ENCODE assay signal across 8 mouse cellular contexts in the genomic region with DNA sequence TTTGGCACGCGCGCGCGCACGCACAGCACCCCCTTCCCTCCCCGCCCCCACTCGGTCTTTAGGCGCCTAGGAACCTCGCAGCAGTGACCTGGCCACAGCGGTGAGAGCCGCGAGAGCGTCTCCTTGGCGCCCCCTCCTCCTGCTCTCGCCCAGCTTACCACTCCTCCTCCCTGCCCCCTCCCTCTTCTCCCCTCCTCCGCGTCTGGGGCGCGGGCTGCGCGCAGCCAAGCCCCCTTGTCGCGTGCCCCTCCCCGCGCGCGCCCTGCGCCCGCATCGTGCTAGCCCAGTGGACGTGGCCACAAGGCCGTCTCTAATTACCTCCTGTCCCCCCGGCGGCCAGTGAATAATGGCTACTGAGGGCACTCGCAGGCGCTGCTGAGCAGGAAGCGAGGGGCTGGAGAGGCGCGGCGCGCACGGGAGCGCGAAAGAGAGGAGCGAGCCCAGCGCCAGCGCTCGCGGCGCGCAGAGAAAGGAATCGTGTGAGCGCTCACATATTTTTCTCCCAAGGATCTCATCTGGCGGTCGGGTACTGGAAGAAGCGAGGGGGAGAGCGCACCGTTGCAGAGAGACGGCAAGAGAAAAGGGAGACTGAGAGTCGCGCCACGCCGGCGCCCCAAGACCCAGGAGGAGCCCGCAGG. TPM values are rescaled to one million over a fixed set of nuclear protein-coding genes. Genes with fewer than 3 reads are reported as not detected.
DNase-seq lines count a peak whose midpoint lies in the region; ATAC-seq and TF ChIP-seq lines count a peak whose summit lies in the region.

No protein-coding gene starts in this region.

- H3K4me2 ChIP-seq in embryonic facial prominence, embryonic 13.5 days, result peak overlapping the region; percentile 91
- peak overlapping the region; percentile 96 for H3K4me2 ChIP-seq in heart, embryonic 15.5 days
- H3K4me2 ChIP-seq in lung, embryonic 14.5 days, result peak overlapping the region; percentile 84

- peak overlapping the region; percentile 86 for H3K27ac ChIP-seq in embryonic facial prominence, embryonic 13.5 days
- H3K27ac ChIP-seq in heart, embryonic 15.5 days, result peak overlapping the region; percentile 87
- H3K27ac ChIP-seq in lung, embryonic 14.5 days (ENCODE audit: low read depth), result peak overlapping the region; percentile 93
- H3K27ac ChIP-seq in olfactory bulb, adult 2 months (ENCODE audit: insufficient read depth, low read depth, low read length), result peak overlapping the region; percentile 95

- H3K4me3 ChIP-seq in embryonic facial prominence, embryonic 13.5 days, result peak overlapping the region; percentile 76
- peak overlapping the region; percentile 77 for H3K4me3 ChIP-seq in heart, embryonic 15.5 days
- H3K4me3 ChIP-seq in lung, embryonic 14.5 days (ENCODE audit: low read depth, low read length), result peak overlapping the region; percentile 62
- peak overlapping the region; percentile 99 for H3K4me3 ChIP-seq in olfactory bulb, adult 2 months (ENCODE audit: insufficient read depth, low read depth, low read length)

- H3K4me1 ChIP-seq in embryonic facial prominence, embryonic 13.5 days, result peaks cover 40% of the 10 kb centered on the region
- peaks cover 58% of the 10 kb centered on the region for H3K4me1 ChIP-seq in heart, embryonic 15.5 days (replicated peaks)
- H3K4me1 ChIP-seq in lung, embryonic 14.5 days (ENCODE audit: insufficient read depth), result peaks cover 24% of the 10 kb centered on the region
- peaks cover 34% of the 10 kb centered on the region for H3K4me1 ChIP-seq in olfactory bulb, adult 2 months (ENCODE audit: control insufficient read depth, insufficient read depth, low read length)

- no peaks in the 10 kb centered on the region for H3K9me3 ChIP-seq in embryonic facial prominence, embryonic 13.5 days
- no peaks in the 10 kb centered on the region for H3K9me3 ChIP-seq in heart, embryonic 15.5 days (replicated peaks)
- H3K9me3 ChIP-seq in lung, embryonic 14.5 days (ENCODE audit: low read depth, low read length), result no peaks in the 10 kb centered on the region

- ATAC-seq in embryonic facial prominence, embryonic 13.5 days (ENCODE audit: insufficient number of reproducible peaks, insufficient read depth, low FRiP score, low TSS enrichment, low read depth), result peak; percentile 45; the same call in 1 of the 2 replicates
- peak; percentile 75 for ATAC-seq in heart, embryonic 15.5 days (replicated peaks; ENCODE audit: insufficient number of reproducible peaks, insufficient read depth, low FRiP score, low read depth)
- peak; percentile 80 for ATAC-seq in lung, embryonic 14.5 days (ENCODE audit: insufficient read depth)

- peaks cover 15% of the 10 kb centered on the region for H3K36me3 ChIP-seq in embryonic facial prominence, embryonic 13.5 days
- H3K36me3 ChIP-seq in heart, embryonic 15.5 days, result no peaks in the 10 kb centered on the region
- H3K36me3 ChIP-seq in lung, embryonic 14.5 days (ENCODE audit: insufficient read depth), result peaks cover 16% of the 10 kb centered on the region

- peak; percentile 37 for DNase-seq in CD4-positive helper T cell, adult 2 months (ENCODE audit: low read depth, low spot score)
- peak; percentile 61 for DNase-seq in adrenal gland, postnatal 25 days
- DNase-seq in layer of hippocampus, adult 8-10 months (ENCODE audit: low spot score in 2 of 2), result peak; percentile 24 to 61
- peak; percentile 87 for DNase-seq in lung, embryonic 14.5 days
- DNase-seq in urinary bladder, postnatal 14 days (ENCODE audit: low spot score), result peak; percentile 58

- peak overlapping the region; percentile 78 for H3K9ac ChIP-seq in embryonic facial prominence, embryonic 13.5 days
- peak overlapping the region; percentile 72 for H3K9ac ChIP-seq in heart, embryonic 15.5 days
- peak overlapping the region; percentile 59 for H3K9ac ChIP-seq in lung, embryonic 14.5 days

- H3K27me3 ChIP-seq in embryonic facial prominence, embryonic 13.5 days, result no peaks in the 10 kb centered on the region
- no peaks in the 10 kb centered on the region for H3K27me3 ChIP-seq in heart, embryonic 15.5 days
- no peaks in the 10 kb centered on the region for H3K27me3 ChIP-seq in lung, embryonic 14.5 days (ENCODE audit: insufficient read depth, low read length)

- peak; percentile 63 for TF ChIP-seq POLR2A in olfactory bulb, adult 2 months (IDR thresholded peaks at IDR 0.05; ENCODE audit: insufficient read depth, low read depth, low read length)

- under 1% methylated on average over 66 of the region's 66 CpGs for WGBS in embryonic facial prominence, embryonic 13.5 days
- WGBS in heart, embryonic 15.5 days, result under 1% methylated on average over 65 of the region's 66 CpGs
- 1% methylated on average over 59 of the region's 66 CpGs for WGBS in lung, embryonic 14.5 days
- WGBS in olfactory bulb, adult 2 months, result under 1% methylated on average over 66 of the region's 66 CpGs

- TF ChIP-seq CTCF in lung, embryonic 14.5 days (IDR thresholded peaks at IDR 0.05; ENCODE audit: low read depth), result peak; percentile 22; the same call in 1 of the 2 replicates
- TF ChIP-seq CTCF in olfactory bulb, adult 2 months (IDR thresholded peaks at IDR 0.05; ENCODE audit: insufficient read depth, low read depth, low read length), result no peak

RNA-seq across cellular contexts. Expression of a gene that starts 35.0 kb away (rescaled TPM):
- total RNA-seq in adrenal gland, postnatal 25 days (2021), result 54.2 and 57.8 TPM in 2 replicates
- polyA plus RNA-seq in embryonic facial prominence, embryonic 13.5 days (2015; fragmentation: Nextera tagmentation; extraction: Ambion mirVana), result 27.9 and 28.5 TPM in 2 replicates
- 12.8 and 19.1 TPM in 2 replicates for polyA plus RNA-seq in heart, embryonic 15.5 days (2015; fragmentation: Nextera tagmentation; extraction: Ambion mirVana)
- total RNA-seq in layer of hippocampus, adult 8-10 months (2022), result 10 to 100 TPM; 70.5 to 85.6 (median 78.1) TPM
- polyA plus RNA-seq in lung, embryonic 14.5 days (2014; fragmentation: Nextera tagmentation; extraction: Ambion mirVana), result 31.8 and 37.8 TPM in 2 replicates
- 123 TPM in 1 of 2 replicates, not detected in the other for polyA plus RNA-seq in olfactory bulb, adult 2 months (2012; ENCODE audit: insufficient read depth, insufficient read length, low replicate concordance, missing spikeins)

Comparison
In these comparisons a context has a peak if more than half of its experiments do, and no peak if none do; other contexts are left out.
1. Peak in every context shown above with its lines: DNase-seq, ATAC-seq, H3K4me3 ChIP-seq and H3K27ac ChIP-seq.
2. DNase-seq: peak in every context shown above with its lines; median percentile 87 in lung, embryonic 14.5 days; 61 in adrenal gland, postnatal 25 days; 58 in urinary bladder, postnatal 14 days; 42 in layer of hippocampus, adult 8-10 months; 37 in CD4-positive helper T cell, adult 2 months.